Mouse (Mus musculus) v-Abl transformed pro-B cells (cell line): Measurements from ENCODE around the gene Larp4b.
"Not testable (repeated sequence)": the region's sequence is repeated elsewhere in the genome, so short reads cannot be mapped to it uniquely, and the experiment has no call there.

ENCODE experiments used
- in situ Hi-C, 2 experiments: fragments of 400-800 bp; cut with MboI; formaldehyde crosslinking; loops; one replicate each; pipeline ENCODE4 v1.15.1; 2025; ENCODE audit not compliant: unreplicated experiment in 2 of 2

Larp4b gene

DNA sequence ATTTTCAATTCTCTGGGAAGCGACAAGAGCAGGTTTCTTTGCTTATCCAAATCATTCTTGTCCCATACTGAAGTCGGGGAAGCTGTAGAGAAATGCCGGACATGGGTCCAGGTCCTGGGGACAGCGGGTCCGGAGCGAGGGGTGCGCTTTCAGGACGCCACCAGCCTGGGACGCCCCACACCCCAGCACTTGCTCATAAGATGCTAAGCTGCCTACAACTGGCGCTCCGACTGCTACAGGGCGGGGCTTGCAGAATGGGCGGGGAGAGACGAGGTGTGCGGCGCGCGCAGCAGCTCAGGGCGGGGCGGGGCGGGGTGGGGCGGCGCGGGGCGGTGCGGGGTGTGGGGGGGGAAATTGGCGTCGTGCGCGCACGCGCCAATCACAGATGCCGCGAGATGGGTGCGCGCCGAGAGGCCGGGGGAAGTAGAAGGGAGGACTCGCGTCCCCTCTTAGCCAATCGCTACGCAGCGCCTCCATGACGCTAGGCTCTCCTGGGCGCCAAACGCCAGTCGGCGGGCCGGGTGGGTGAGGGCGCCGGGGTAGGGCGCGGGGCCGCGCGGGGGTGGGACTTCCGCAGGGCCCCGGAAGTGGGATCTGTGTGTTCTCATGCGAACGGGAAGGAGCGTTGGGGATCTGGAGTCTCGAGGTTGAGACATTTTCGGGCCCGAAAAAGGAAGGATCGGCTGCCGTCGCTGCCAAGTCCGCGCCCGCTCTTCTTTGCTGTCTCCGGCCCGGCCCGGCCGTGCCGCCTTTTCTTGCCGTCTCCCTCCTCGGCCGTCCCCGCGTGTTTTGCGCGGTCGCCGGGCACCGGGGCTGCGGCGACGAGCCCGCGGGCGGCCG, at the start of gene Larp4b:
Gene Larp4b (plus strand): TSS at position 566 of the 840 bp plus-strand sequence.
- in situ Hi-C loops = loop anchor here (5.0 to 25.0 kb wide), 3 partner anchors 96 to 969 kb away; partner anchors contain the start of genes Gtpbp4 (in 2 of the 2) and Wdr37 (in 1 of the 2)

DNA sequence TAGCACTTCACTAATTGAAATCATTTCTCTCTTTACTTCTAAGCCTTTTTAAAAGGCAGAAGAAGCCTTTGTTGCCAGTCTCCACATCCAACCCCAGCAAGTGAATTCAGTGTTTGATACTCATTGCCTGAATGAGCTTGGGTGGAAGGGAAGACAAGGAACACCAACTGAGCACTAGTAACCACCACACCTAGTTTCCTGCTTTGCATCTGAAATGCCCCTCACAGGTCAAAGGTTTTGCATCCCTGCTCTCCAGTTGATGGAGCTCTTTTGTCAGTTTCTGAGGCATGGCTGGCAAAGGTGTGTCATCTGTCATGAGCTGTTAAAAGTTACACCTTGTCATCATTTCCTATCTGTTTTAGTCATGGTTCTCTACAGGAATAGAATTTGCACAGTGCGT, 49.0 kb upstream of the Larp4b start:
- in situ Hi-C loops = no loop called here

DNA sequence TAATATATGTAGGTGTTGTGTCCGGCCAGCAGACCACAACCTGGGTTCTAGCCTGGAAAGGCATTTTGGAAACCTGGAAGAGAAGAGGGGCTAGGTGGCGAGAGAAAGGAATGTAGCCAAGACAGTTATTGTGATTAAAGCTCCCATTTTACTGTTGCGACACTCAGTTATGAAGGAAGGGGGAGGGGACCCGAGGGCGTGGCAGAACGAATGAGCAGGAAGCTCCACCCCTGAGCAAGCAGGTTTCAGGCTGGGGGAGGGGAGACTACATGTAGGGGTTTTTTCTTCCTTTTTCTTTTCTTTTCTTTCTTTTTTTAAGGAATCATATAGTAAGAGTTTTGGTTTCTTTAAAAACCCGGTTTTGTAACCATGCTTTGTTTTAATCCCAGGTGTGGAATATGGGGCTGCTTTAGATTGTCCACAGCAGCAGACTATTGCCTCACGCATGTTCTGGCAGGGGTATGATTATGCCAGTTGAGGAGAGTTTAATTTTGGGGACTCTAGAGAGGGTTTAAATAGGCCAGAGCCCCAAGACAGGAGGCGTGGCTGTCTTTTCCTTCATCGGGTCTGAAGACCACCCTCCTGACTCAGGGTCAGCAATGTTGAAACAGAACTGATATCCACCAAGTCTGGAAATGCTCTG, 41.5 kb upstream of the Larp4b start:
- in situ Hi-C loops = not testable (repeated sequence)

DNA sequence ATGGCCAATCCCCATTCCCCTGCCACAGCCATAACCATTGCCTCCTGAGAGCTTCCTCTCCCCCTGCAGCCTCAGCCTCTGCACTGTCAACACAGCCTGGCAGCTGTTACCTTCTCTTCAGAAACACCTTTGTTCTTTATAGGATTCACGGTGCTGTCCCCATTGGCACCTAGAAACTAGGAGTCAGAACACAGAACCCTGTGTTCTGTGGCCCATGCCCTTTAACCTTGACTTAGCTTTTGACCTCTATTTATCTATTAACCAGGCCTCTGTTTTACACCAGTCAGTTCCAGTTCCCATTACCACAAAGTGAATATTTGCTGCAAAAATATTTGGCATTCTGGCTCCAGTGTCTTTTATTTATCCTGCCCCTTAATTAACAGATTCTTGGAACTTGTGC, 36.4 kb upstream of the Larp4b start:
- in situ Hi-C loops = no loop called here

DNA sequence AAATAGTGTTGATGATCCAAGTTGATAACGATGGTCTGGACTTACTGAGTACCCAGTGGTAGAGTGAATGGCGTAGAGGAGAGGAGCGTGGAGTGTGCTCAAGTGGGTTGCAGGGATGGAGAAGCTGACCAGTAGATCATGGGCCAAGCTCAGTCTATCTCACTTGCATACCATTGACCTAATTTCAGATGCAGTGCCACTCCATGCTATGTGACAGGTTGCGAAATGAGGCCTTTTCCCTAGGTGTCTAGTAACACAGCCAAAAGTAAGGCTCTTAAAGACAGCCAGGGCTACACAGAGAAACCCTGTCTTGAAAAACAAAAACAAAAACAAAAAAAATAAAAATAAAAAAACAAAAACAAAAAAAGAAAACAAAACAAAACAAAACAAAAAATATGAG, 35.0 kb upstream of the Larp4b start:
- in situ Hi-C loops = no loop called here

DNA sequence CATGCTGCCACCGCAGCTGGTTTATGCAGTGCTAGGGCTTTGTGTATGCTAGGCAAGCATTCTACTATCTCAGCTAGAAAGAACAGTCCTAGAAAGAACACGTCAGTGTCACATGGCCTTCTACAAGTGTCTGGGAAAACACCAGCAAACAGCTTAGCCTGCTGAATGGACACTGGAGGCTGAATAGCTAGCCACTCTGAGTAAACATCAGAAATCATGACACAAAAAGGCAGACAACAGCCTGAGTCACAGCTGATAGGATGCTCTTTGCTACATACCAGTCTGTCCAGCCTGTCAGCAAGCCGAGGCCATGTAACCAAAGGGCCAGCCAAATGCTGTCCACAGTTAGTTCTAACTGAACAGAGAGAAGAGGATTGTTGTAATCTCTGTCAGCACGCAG, 32.3 kb upstream of the Larp4b start:
- in situ Hi-C loops = no loop called here

DNA sequence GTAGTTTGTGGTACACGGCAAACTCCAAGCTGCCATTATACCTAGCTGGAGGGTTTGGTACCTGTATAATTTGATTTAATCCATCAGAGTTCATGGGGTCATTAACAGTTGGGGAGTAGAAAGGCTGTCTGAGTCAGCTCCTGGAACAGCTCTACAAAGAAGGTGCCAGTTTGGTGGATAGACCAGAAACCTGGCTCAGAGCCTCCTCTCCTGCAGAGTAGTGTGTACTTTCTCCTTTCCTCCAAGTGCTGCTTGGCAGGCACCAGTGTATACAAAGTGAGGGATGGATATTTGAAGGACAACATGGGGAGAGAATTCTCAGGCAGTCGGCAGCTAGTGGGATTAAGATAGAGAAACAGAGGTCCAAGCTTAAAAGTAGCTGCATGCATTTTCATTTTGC, 29.5 kb upstream of the Larp4b start:
- in situ Hi-C loops = no loop called here

DNA sequence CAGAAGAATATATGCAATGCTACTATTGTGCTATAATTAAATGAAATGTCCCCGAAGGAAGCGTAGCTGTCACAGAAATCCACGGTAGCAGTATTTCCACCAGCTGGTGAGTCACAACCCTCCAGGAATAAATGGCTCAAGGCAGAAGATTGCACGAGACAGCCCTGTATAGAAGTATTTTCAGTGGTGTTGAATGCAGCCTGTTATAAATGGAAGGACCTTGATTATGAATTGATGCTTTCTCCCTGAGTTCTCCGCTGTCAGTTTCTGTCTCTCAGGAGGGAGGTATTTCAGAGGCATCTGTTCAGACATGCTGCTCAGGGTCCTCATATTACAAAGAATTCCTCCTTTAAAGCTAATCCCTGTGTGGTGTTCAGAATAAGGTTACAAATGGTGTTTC, 27.6 kb upstream of the Larp4b start:
- in situ Hi-C loops = no loop called here

DNA sequence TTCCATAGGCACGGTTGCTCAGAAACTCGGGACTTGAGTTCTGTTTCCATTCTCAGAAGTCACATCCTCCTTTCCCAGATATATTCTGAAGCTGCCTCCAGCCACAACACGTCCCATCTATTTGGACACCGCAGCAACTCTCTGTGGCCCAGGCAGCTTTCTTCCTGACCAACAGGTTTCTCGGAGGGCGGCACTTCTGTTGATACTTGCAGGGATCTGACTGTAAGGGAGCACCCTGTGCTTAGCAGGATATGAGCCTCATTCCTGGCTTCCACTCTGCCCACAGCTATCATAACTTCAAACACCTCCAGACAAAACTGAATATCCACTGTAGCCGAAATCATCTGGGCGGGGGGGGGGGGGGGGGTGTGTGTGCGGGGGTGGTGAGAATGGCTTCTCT, 22.7 kb upstream of the Larp4b start:
- in situ Hi-C loops = no loop called here

DNA sequence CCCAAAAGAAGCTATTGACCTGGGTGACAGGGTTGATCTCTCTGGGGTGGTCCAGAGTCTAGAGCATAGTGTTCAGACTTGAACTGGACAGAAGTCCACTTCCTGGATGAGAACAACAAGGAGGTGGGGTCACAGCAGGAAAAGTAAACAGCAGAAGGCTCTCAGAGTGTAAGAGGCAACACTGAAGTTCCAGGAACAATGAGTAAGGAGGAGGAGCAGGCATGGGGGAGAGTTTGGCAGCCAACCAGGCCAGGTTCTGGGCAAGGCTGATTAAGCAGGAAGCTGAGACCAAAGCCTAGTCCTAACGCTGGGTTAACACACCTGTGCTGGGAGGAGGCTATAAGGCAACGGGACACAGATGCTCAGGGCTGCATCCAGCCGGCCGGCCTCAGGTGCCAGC, 19.9 kb upstream of the Larp4b start:
- in situ Hi-C loops = no loop called here

DNA sequence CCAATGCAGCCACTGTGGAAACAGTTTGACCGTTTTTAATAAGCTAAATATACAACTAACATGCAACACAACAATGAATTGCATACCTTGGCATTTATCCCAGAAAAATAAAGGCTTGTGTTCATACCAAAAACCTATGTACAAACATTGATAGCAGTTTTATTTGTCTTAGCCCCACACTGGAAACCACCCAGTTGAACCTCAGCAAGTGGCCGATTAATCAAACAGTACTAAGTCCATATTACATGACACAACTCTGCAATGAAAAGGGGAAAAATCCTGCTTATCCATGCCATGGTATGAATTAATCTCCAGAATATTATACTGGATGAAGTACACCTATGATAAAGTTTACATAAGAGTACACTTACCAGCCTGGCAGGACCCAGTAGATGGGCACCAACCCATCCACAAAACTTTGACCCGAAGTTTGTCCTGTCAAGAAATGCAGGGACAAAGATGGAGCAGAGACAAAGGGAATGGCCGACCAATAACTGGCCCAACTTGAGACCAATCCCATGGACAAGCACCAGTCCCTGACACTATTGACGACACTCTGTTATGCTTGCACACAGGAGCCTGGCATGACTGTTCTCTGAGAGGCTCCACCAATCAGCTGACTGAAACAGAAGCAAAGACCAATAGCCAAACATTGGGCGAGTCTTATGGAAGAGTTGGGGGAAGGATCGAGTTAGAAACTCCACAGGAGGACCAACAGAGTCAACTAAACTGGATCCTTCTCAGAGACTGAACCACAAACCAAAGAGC, 17.7 kb upstream of the Larp4b start:
- in situ Hi-C loops = loop anchor here in 1 of 2 experiments (25.0 kb wide), 1 partner anchor 986 kb away; no protein-coding TSS in a partner anchor

DNA sequence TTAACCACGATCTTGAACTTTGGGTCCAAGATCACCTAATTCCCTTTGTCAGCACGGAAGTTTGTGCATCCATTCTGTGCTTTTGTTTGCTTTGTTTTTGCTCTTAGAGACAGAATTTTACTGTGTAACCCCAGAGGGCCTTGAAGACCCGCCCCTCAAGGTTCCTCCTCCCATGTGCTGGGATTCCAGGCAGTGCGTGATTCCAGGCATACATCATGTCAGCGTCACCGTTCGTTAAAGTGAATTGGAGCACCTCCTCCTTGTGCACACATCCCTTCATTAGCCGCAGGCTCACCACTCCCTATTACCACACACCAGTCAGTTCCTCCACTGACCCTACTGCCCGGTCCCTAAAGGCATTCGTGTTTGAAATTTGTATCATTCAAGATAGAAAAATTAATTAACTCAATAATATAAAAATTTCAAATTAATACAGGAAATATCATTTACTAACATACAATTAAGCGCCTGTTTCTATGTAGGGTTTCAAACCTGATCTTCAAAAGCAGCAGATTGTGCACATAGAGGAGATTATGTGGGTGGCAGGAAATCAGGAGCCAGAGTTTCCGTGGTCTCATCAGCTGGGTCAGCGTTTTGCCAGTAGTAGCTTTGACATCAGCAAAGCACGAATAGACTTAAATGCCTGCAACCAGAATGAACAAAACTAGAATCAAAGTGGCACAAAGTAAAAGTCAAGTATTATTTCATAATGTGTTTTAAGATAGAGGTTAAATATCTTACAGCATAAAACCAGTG, 11.4 kb upstream of the Larp4b start:
- in situ Hi-C loops = loop anchor here in 1 of 2 experiments (25.0 kb wide), 1 partner anchor 980 kb away; no protein-coding TSS in a partner anchor

DNA sequence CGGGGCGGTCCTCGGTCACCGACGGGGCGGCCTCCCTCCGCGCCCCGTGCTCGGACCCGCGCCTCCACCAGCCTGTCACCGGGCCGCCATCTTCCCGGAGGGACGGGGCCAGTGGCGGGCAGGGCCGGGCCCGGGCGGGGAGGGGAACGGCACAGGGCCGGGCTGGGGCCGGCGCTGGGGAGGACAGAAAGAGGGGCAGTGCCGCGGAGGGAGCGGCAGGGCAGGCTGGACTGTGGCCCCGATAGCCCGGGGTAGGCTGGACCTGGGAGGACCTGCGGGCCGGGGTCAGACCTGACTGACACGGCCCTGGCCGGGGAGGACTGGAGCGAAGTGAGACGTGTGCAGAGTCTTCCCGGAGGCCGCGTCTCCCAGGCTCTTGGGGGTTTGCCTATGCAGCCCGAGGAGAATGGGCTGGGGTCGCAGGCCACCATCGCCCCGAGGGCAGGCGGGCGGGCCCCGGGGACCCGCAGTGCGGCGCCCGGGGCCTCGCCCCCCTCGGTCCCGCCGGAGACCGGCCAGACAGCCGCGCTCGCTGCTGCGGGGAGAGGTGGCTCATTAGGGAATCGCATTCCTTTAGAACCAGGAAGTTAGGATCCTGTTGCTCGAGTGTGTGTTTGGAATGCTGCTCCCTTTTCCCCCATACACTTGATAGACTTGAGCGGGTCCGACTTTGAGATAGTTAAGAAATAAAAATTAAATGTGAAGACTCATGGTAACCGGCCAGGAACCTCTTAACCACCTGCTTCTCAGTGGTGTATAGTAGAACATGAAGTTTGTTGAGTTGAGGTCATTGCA, 702 bp downstream of the Larp4b start:
- in situ Hi-C loops = loop anchor here (5.0 to 25.0 kb wide), 3 partner anchors 97 to 968 kb away; partner anchors contain the start of genes Gtpbp4 (in 2 of the 2) and Wdr37 (in 1 of the 2)

DNA sequence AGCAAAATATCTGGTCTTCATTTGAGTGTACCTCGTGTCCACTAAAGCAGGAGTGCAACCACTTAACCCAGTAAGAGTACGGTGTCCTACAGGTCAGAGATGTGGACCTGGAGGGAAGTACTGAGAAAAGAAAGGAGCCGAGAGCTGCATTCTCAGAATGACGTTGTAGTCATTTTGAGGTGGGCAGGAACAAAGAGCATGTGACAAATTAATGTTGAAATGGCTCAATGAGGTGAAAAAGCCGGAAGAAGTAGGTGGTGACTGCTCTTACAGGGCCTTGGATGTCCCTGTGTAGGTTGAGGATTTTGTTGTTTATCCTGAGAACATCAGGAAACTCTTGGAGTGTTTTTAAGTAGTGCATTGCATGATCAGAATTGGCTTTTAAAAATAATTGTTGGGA, 5.6 kb downstream of the Larp4b start:
- in situ Hi-C loops = loop anchor here in 1 of 2 experiments (10.0 to 25.0 kb wide), 2 partner anchors 224 to 963 kb away; partner anchors contain the start of gene Wdr37

DNA sequence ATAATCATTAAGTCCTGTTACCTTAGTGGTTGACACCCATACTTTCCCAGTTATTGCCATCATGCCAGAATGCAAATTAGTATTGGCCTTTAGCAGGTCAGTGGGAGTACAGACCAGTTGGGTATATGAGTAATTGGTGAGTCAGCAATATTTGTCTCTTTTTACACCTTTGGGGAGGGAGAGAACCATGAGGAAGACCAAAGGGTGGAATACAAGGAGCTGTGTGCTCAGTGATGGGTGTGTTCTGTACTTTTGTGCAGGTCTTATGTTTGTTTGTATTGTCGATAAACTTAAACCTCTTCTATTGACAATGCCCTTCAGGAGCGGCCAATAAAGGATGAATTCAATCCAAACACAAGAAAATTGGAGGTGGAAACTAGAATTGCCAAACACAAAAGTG, 6.8 kb downstream of the Larp4b start:
- in situ Hi-C loops = no loop called here

DNA sequence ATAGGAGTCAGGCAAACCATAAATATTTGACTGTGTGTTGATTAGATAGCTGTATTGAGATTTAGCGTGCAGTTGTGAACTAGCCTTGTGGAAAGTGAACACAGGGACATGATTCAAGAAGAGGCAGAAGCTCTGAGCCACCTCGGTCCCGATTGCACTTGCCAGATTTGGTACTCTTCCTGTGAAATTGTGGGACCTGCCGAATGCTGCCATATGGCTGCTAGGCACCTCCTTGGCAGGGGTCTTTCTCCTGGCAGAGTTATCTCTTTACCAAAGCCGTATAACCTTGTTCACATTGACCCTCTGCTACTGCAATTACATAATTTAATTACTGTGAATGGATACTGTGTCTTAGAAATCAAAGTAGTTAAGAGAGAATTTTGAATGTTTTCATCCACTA, 12.6 kb downstream of the Larp4b start:
- in situ Hi-C loops = no loop called here

DNA sequence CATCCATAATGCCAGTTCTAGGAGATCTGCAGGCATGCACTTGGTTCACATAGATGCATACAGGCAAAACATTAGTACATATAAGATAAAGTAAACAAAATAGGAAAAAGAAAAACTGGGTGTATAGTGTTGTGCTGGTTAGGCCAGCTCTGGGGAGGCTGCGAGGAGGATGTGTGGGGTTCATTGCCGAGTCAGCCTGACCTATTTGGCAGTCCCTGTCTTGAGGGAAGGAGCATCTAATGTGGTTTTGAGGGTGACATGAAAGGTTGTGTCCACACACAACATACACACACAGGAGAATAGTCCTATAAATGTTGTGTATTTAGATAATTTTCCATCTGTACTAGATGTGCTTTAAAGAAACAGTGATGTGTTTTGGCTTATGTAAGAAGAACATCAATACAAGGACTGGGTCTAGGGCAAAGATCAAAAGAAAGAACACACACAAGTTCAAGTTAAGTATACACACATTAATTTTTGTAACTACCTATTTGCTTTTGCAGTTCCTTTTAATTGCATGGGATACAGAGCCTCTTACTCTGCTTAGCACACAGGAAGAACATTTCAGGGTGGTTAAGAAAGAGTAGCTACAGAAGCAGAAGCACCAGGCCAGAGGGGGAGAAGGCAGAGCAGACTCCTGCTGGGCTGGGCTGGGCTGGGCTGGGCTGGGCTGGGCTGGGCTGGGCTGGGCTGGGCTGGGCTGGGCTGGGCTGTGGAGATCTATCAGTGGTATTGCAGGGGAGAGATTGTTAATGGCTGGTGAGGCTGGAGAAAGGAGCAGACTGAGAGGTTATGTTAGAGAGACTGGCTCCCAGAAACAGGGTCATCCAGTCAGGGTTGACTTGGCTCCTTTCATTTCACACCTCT, 13.5 kb downstream of the Larp4b start:
- in situ Hi-C loops = no loop called here

DNA sequence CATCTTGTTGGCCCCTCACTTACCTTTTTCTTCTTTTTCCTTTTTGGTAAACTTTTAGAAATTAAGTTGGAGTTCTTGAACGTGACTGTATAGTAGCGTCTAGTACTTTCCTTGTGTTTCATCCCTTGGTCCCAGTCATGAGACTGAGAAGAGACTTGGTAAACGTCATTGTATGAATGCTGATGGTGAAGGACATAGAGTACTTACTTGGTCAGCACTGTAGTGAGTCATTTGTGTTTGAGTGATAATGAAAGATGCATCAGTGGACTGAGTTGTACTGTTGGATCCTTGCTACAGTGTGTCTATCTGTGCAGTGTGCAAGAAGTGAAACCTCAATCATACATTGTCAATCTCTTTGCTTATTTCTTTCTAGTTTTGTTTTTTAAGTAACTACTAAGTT, 20.1 kb downstream of the Larp4b start:
- in situ Hi-C loops = no loop called here
